Comparison of ENCODE assay signal across 8 mouse cellular contexts in the genomic region with DNA sequence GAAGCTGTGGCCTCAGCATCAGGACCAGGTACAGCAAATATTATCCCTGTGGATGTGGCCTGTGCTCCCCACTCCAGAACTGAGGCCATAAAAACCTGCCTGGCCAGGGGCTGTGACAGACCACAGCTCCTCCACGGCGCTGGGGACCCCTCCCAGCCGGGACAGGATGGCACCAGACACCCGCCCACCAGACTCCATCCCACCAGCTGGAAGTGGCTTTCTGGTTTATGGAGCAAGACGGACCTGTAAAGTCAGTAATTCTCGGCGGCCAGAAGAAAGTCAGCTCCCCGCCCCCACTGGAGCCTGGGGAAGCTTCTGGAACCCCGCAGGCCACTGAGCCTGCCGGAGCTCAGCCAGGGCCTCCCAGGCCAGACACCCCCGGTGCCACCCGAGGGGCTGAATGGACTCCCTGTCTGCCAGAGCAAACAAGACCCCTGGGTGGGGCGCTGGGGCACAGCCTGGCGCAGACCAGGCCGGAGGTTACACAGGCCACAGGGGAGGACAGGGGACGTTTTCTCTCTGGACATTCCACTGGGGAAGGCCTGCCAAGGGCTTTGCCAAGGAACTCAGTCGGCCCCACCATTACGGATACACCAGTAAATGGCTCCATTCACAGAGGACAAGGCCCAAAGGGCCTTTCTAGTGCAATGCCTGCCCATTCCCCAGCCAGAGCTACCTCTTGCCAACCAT.
A peak's percentile ranks its signal among the peaks of the same experiment; 100 is the strongest.
DNase-seq lines count a peak whose midpoint lies in the region; ATAC-seq and TF ChIP-seq lines count a peak whose summit lies in the region.

No protein-coding gene starts in this region.

- H3K27ac ChIP-seq in liver, embryonic 12.5 days = peak overlapping the region; percentile 47; the same call in 1 of the 2 replicates
- no peak overlapping the region for H3K27ac ChIP-seq in liver, postnatal 0 days (ENCODE audit: low read depth)
- peak overlapping the region; percentile 84 for H3K27ac ChIP-seq in cortical plate, adult 2 months (ENCODE audit: insufficient read depth, low read length)
- H3K27ac ChIP-seq in heart, embryonic 13.5 days (replicated peaks) = peak overlapping the region; percentile 73
- peak overlapping the region; percentile 66 for H3K27ac ChIP-seq in testis, adult 2 months (ENCODE audit: control insufficient read depth, insufficient read depth, low read depth, low read length)

- no peak for ATAC-seq in liver, embryonic 12.5 days
- ATAC-seq in liver, postnatal 0 days = no peak
- no peak for ATAC-seq in heart, embryonic 13.5 days (ENCODE audit: extremely low read depth, insufficient number of reproducible peaks, low FRiP score, low TSS enrichment)
- no peak for ATAC-seq in erythroblast, adult 5-6 weeks (replicated peaks; ENCODE audit: low FRiP score, poor library complexity, severe bottlenecking)

- 71% methylated on average over 18 of the region's 18 CpGs for WGBS in liver, embryonic 12.5 days (ENCODE audit: insufficient replicate concordance)
- 78% methylated on average over 18 of the region's 18 CpGs for WGBS in liver, postnatal 0 days (ENCODE audit: insufficient replicate concordance)
- 59% methylated on average over 18 of the region's 18 CpGs for WGBS in heart, embryonic 13.5 days

- DNase-seq in liver, postnatal 0 days = no peak
- DNase-seq in kidney, postnatal 14 days = peak; percentile 60
- peak; percentile 49 for DNase-seq in lung, postnatal 10 days

- H3K9me3 ChIP-seq in liver, embryonic 12.5 days (replicated peaks) = peaks cover 5% of the 10 kb centered on the region; the same call in 1 of the 2 replicates
- H3K9me3 ChIP-seq in liver, postnatal 0 days (ENCODE audit: low read length) = no peaks in the 10 kb centered on the region; the same call in 1 of the 2 replicates
- peaks cover 3% of the 10 kb centered on the region; the same call in 1 of the 2 replicates for H3K9me3 ChIP-seq in heart, embryonic 13.5 days

- H3K9ac ChIP-seq in liver, embryonic 12.5 days = 0 out of 2 replicates have a peak overlapping the region, but pooled peaks have one; percentile 8
- no peak overlapping the region for H3K9ac ChIP-seq in liver, postnatal 0 days (replicated peaks)
- H3K9ac ChIP-seq in heart, embryonic 13.5 days = peak overlapping the region; percentile 44; the same call in 1 of the 2 replicates

- no peak overlapping the region for H3K4me2 ChIP-seq in liver, embryonic 12.5 days
- no peak overlapping the region for H3K4me2 ChIP-seq in liver, postnatal 0 days (ENCODE audit: low read depth, low read length)
- H3K4me2 ChIP-seq in heart, embryonic 13.5 days = peak overlapping the region; percentile 52

- TF ChIP-seq CTCF in liver, postnatal 0 days (IDR thresholded peaks at IDR 0.05; ENCODE audit: low read depth) = no peak
- no peak for TF ChIP-seq CTCF in cortical plate, adult 2 months (IDR thresholded peaks at IDR 0.05; ENCODE audit: extremely low read depth, insufficient read depth, low read length)
- TF ChIP-seq CTCF in testis, adult 2 months (IDR thresholded peaks at IDR 0.05; ENCODE audit: control insufficient read depth, insufficient read depth, insufficient replicate concordance, low read depth, low read length) = no peak

- TF ChIP-seq EP300 in liver, postnatal 0 days (IDR thresholded peaks at IDR 0.05; ENCODE audit: low read depth) = no peak

- H3K4me1 ChIP-seq in liver, embryonic 12.5 days = peaks cover 56% of the 10 kb centered on the region
- peaks cover 2% of the 10 kb centered on the region; the same call in 1 of the 2 replicates for H3K4me1 ChIP-seq in liver, postnatal 0 days (ENCODE audit: insufficient read depth)
- no peaks in the 10 kb centered on the region; the same call in 1 of the 2 replicates for H3K4me1 ChIP-seq in cortical plate, adult 2 months (ENCODE audit: control insufficient read depth, insufficient read depth, low read length)
- peaks cover 34% of the 10 kb centered on the region for H3K4me1 ChIP-seq in heart, embryonic 13.5 days
- H3K4me1 ChIP-seq in testis, adult 2 months (ENCODE audit: control insufficient read depth, insufficient read depth, low read length) = peaks cover 11% of the 10 kb centered on the region

- H3K4me3 ChIP-seq in liver, embryonic 12.5 days = no peak overlapping the region
- no peak overlapping the region for H3K4me3 ChIP-seq in liver, postnatal 0 days (ENCODE audit: low read depth, low read length)
- no peak overlapping the region for H3K4me3 ChIP-seq in cortical plate, adult 2 months (ENCODE audit: insufficient read depth, low read length)
- no peak overlapping the region for H3K4me3 ChIP-seq in heart, embryonic 13.5 days
- H3K4me3 ChIP-seq in testis, adult 2 months (ENCODE audit: control insufficient read depth, low read depth, low read length) = no peak overlapping the region; the same call in 1 of the 2 replicates

- no peaks in the 10 kb centered on the region for H3K27me3 ChIP-seq in liver, embryonic 12.5 days (replicated peaks)
- H3K27me3 ChIP-seq in liver, postnatal 0 days (ENCODE audit: insufficient read depth, low read length) = no peaks in the 10 kb centered on the region
- no peaks in the 10 kb centered on the region for H3K27me3 ChIP-seq in heart, embryonic 13.5 days (replicated peaks)
- H3K27me3 ChIP-seq in testis, adult 2 months (ENCODE audit: control insufficient read depth, insufficient read depth, low read length) = no peaks in the 10 kb centered on the region

- H3K36me3 ChIP-seq in liver, embryonic 12.5 days = no peaks in the 10 kb centered on the region
- H3K36me3 ChIP-seq in liver, postnatal 0 days (replicated peaks; ENCODE audit: insufficient read depth, low read length) = no peaks in the 10 kb centered on the region
- no peaks in the 10 kb centered on the region for H3K36me3 ChIP-seq in heart, embryonic 13.5 days
- H3K36me3 ChIP-seq in testis, adult 2 months (ENCODE audit: control insufficient read depth, insufficient read depth, low read length) = no peaks in the 10 kb centered on the region

- TF ChIP-seq POLR2A in cortical plate, adult 2 months (IDR thresholded peaks at IDR 0.05; ENCODE audit: extremely low read depth, insufficient read depth, low read length) = no peak
- TF ChIP-seq POLR2A in testis, adult 2 months (IDR thresholded peaks at IDR 0.05; ENCODE audit: control insufficient read depth, low read depth, low read length) = no peak
